Mouse (Mus musculus): ENCODE measurements around the gene Prkar2b.
"Not testable (repeated sequence)": the region's sequence is repeated elsewhere in the genome, so short reads cannot be mapped to it uniquely, and the experiment has no call there.

The Prkar2b gene

DNA sequence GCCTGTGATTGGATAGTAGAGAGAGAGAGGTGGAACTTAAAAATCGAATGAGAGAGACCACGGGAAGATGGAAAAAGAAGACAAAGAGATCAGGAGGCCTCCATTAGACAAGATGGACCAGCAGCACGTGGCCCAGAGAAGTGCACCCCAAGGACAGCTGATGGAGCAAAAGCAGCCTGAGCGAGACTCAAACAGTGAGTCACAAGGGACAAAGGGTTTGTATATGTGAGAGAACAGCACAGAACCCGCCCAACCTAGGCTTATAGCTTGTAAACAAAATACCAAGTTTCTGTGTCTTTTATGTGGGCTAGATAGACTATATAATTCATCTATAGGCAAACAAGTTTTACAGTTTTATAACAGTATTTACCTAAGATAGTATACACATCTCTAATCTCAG, 50.0 kb downstream of the Prkar2b start:
- in situ Hi-C loops (cut with MboI, MseI) = no loop called here

DNA sequence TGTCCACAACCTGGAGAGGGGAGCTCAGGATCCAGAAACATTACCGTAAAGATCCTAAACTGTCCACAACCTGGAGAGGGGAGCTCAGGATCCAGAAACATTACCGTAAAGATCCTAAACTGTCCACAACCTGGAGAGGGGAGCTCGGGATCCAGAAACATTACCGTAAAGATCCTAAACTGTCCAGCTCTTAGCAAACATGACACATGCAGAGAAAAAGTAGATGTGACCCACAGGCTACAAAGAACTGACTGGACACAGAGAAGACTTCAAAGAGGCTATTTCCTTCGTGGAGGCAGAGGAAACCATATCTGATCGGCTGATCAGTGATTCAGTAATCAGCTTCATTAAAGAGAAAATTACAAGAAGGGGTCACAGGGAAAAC, 51.1 kb downstream of the Prkar2b start:
- in situ Hi-C loops (cut with MboI, MseI) = not testable (repeated sequence)

DNA sequence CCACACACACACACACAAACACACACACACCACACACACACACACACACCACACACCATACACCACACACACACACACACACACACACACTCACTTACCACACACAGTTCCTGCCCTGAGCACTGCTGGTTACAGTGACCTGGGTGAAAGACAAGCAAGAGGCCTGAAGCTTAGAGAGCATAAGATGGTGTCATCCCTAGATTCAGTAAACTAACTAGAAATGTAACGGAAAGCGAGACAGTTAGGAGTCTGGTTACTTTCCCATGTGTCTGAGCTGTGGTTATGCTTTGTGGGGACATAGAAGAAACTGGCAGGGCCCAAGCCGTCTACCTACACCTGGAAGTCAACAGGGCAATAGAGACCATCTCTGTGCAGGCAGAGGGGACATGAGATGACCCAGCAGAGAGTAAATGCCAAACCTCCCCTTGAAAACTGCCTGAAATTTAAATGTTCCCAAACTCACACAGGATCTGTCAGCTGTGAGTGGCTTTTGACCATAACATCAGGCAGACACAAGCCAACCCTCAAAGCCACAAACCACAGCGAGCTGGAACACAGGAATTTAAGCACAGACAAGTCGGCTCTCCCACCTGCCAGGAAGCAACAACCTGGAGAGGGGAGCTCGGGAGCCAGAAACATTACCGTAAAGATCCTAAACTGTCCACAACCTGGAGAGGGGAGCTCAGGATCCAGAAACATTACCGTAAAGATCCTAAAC, 51.7 kb downstream of the Prkar2b start:
- in situ Hi-C loops (cut with MboI, MseI) = no loop called here

DNA sequence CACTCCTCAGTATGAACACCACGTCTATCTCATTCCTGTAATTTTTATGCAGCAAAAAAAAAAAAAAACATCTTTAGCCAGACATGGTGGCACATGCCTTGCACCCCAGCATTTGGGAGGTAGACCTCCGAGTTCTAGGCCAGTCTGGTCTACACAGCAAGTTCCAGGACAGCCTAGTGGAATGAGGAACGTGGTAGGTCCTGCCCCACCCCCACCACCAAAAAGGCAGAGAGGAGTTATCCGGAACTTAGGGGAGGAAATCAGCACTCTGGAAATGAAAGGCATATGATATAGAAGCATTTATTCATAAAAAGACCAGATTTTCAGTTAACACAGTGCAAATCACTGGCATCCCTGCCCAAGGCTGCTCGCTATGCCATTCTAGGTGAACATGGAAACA, 52.4 kb downstream of the Prkar2b start:
- in situ Hi-C loops (cut with MboI, MseI) = no loop called here

DNA sequence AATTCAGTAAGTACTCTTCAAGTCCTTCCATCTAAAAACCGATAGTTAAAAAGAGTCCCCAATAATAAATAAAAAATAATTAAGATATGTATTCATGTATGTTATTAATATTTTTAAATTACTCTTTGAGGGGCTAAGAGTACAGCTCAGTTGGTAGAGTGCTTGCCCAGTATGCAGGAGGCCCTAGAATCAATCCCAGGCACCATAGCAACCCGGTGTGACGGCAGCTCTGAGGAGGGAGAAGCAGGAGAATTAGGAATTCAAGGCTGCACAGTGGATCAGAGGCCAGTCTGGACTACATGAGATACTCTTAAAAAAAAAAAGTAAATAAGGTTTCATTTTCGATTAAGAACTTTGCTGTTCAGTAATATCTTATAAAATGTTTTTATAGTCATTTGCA, 53.5 kb downstream of the Prkar2b start:
- in situ Hi-C loops (cut with MboI, MseI) = no loop called here

DNA sequence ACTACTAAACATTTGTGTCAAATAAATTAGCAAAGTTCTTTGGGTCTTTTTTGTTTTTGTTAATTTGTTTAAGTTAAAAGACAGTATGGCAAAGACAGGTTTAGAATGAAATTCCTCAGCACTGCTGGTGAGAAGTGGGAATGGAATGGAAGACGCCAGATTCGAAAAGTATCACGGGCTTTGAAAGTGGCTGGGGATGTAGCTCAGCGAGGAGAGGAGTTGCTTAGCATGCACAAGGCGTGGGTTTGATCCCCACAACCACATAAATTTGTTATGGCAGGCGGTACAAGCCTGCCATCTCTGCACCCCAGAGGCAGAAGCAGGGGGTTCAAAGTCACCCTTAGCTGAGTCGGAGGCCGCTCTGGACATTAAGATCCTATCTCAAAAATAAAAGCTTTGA, 54.1 kb downstream of the Prkar2b start:
- in situ Hi-C loops (cut with MboI, MseI) = no loop called here

DNA sequence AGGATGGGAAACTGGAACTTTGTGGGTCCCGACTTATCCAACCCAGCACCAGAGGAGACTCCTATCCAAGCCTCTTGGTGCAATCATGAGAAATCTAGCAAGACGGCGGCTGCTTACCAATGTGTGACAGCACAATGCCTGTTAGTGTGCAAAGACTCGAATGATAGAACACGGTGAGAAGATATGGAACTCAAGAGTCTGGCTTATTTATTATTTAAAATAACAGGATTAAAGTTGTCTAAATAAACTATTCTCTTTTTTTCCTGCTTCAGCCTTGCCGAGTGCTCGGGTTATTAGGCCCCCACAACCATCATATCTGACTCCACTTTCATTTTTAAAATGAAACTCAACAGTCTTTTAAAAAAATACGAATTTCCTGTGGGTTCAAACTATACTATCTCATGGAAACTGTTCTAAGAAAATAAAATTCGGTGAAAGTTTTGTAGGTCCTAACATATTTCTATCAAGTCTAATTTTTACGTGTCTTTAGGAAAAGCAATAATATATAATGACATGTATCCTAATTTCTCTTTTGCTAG, 54.6 kb downstream of the Prkar2b start:
- in situ Hi-C loops (cut with MboI, MseI) = no loop called here

DNA sequence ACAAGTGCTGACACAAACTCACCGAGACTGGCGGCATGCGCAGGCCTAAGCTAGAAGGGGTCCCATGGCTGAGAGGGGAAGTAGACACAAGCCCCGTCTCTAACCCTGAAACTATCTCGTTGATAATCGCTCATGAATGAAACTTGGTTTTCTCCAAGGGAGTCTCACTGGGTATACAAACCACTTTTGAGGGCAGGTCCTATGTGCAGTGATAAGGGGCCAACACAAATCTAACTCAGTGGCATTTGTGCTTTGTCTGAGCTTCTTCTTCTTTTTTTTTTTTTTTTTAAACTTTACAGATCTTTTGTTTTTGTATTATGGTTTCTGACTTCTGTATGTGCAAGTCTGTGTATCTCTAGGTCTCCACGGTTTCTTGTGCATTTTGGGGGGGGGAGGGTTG, 60.6 kb downstream of the Prkar2b start:
- in situ Hi-C loops (cut with MboI, MseI) = no loop called here

DNA sequence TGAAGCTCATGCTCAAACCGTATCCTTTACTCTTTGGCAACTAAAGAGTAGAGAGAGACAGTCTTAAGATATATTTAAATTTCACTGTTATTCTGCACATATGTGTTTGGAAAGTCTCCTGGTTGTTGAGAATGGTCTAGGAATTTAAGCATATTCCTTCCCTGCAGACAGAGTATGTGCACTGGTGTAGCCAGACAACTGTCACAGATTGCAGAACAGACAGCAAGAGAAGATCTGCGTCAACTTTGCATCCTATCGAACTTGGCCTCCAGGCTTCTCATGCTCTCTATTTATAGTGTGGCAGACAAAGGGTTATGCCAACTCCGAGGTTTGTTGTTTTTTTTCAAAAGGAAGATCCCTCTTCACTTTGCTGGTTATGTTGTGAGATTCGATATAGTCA, 62.4 kb downstream of the Prkar2b start:
- in situ Hi-C loops (cut with MboI, MseI) = no loop called here

DNA sequence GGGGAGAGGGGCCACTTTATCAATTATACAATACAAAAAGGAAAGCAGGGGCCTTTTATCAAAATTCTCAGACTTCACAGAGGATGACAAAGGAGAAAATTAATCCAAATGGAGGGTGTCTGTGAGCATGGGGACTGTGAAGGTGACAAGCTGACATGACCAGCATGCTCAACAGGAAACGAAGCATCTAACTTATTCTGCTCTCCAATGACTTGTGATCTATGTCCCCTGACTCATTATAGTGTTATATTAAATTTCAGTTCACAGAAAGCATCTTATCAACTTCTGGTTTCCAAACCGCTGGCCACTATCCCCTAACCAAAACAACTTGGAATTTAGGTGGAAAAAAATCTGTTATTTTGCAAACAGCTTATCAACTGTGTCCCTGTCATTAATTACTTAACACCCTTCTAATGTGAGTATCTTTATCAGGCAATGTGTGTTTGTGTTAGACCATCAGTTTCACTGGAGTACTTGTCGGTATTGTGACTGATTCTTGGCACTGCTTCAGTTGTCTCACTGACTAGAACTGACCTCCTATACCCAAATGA, 63.7 kb downstream of the Prkar2b start:
- in situ Hi-C loops (cut with MboI, MseI) = no loop called here

DNA sequence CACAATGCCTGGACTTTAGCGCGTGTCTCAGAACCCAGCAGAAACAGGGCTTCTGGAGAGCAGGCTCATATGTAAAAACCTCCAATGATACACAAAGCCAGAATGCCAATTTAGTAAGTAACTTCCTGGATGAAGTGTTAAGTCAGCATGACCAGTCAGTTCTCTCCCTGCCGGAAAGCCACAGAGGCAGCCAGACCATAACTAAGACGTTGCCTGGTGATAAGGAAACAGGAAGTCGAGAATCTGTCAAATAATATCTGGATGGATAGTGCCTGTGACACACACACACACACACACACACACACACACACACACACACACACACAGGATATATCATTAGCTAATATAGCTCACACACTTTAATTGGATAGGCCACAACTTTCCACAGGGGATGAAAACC, 64.2 kb downstream of the Prkar2b start:
- in situ Hi-C loops (cut with MboI, MseI) = no loop called here

DNA sequence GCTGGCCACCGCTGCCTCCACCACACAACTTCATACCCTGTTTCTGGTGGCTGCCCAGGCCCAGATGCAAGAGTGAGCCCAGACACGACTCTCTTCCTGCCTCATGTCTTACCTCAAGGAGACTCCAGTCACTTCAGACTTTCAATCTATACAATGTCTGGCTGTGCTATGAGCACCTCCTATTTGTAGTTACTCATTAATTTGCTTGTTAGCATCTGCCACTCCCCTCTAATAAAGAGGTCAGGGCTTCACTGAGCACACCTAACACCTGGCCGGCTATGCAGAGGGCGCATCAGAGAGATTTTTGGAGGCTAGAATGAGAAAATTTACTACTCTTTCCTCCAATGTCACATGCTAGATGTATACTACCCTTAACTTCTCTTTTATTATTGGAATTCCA, 70.5 kb downstream of the Prkar2b start:
- in situ Hi-C loops (cut with MboI, MseI) = no loop called here

DNA sequence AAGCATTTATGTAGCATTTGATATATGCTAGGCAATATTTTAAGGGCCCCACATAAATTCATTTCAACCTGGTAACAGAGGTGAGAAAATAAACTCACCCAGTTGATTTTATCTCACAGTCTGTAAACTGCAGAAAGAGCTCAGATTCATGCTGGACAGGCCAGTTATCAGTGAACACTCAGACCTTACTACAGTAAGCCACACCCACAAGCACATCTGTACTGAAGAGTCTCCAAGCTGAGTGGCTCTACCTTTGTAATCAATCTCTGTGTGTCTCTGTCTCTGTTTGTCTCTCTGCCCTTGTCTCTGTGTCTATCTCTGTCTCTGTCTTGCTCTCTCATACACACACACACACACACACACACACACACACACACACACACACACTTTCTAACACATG, 71.4 kb downstream of the Prkar2b start:
- in situ Hi-C loops (cut with MboI, MseI) = no loop called here

DNA sequence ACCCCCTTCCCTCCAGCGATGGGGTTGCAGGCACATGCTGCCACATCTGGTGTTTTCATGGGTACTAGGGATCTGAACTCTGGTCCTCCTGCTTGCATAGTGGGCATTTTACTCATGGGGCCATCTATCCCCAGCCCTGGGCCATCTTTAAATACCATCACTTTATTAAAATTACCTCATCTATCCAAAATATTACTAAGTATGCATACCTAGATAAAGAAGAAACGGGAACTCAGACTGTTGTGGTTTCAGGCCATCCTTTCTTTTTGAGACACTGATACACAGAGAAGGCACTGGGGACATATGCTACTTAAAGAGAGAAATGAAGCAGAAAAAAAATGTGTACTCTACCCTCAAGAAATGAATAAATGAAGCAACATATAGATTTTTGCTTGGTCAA, 74.6 kb downstream of the Prkar2b start:
- in situ Hi-C loops (cut with MboI, MseI) = no loop called here

DNA sequence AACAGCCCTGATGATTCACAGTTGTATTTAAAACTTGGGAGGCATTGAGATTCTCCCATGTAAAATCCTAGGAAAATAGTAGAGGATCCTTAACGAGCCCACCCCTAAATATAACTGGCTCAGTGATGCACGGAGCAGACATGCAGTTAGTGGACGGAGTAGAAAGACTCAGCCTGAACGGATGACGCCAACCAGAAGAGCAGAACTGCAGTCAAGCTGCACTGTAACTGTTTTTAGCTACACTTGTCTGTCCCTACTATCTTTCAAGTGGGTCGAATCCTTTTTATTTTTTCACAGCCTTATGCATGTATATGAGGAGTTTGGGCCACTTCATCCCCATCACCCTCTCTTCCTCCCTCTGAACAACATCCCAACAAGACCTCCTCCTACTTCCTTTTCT, 75.4 kb downstream of the Prkar2b start:
- in situ Hi-C loops (cut with MboI, MseI) = no loop called here

DNA sequence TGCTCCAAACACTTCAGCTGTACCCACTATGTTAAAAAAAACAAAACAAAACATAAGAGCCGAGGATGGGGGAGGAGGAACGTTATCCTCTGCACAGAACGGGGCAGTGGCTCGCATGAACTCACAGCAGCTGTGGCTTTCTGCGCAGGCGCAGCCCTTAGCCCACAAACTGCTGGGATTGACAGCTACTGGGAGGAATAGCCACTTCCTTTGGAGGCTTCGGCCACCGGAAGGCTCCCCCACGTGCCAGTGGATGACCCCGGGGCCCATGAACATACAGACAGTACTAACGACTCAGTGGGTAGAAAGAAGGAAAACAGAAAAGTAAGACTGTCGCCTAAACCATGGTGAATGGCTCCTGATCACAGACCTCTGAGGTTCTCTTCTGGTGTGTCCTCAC, 76.4 kb downstream of the Prkar2b start:
- in situ Hi-C loops (cut with MboI, MseI) = no loop called here

DNA sequence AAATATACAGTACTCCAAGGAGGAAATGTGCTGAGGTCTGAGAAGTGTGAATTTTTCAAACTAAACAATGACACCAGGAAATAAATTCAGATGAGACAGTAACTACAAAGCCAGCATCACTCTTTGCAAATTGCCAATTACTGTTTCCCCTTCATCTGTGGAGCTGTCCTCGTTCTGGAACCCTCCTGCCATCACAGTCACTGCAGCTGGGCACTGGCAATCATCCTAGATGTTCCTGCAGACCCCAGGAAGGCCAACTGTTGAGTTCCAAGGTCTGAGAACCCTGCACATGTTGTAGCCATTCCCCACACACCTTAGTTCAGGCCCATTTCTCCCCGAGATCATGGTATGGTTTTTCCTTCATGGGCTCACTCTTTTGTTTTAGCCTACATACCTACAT, 76.9 kb downstream of the Prkar2b start:
- in situ Hi-C loops (cut with MboI, MseI) = no loop called here

DNA sequence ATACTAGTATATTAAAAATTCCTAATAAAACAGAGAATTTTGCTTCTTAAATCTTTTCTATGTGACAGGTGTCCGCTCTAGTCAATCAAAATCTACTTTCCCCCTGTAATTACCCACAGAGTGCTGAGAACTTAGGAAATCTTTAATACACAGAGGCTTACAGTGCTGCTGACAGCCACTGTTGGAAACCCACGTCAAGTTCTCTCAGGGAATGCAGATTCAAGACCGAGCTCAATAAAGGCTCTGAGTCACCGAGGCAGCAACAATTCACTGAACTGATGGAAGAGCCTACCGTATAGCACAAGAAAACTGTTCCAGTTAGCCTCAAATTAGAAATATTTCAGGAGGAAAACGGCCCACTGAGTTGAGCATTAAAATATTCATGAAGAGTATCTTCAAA, 77.3 kb downstream of the Prkar2b start:
- in situ Hi-C loops (cut with MboI, MseI) = no loop called here

DNA sequence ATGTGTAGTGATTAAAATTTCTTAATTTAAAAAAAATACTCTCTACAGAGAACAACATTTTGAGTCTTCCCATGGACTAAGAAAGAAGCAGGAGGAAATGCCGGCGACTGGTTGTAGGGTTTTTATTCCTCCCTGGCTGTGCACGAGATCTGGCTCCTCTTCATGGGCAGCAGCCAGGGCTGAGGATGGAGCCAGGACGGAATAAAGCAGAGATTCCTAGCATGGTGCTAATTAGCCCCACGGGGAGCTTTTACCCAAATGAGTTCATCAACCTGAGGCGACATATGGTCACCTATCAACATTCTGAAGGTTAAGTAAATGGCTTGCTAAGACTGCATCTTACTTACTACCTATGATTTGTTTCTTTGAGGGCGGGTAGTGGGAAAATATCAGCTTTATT, 77.9 kb downstream of the Prkar2b start:
- in situ Hi-C loops (cut with MboI, MseI) = no loop called here

DNA sequence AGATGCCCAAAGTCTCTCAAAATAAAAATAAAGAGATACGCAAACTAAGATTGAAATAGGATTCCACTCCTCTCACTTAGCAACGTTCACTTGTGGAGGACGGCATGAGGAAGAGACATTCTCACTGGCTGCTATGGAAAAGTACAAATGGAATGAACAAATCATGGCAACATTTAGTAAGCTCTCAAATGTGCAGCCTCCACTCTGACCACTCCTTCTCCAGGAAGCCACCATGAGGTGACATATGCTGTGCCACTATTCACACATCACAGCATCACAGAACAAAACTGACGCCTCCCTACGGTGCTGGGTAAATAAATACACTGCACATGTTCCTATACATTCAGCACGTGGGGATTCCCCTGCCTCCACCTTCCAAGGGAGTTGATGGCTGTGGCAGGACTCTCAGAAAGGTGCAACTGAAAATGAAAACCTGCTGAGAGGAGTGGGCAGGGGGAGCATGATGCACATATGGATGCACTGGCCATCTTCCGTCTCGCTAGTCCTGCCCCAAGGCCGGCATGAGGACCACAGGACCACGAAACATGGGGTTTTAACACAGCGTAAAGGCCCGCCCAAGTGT, 83.4 kb downstream of the Prkar2b start:
- in situ Hi-C loops (cut with MboI, MseI) = no loop called here

DNA sequence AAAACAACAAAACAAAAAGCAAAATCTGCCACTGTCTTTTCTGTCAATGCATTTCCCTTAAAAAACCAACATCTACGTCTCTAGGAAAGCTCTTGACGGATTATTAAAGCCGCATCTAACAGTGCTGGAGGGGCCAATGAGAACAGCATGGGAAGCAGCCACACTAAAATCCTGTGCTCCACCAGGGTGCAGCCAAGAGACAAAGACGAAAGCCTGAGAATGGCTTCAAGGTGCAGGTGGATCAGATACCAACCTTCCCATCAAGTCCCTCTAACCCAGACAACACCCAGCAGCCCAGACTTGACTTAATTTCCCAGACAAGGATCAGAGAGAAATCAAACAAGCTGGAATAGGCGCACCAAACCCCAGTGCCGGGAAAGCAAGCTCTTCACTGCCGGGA, 84.6 kb downstream of the Prkar2b start:
- in situ Hi-C loops (cut with MboI, MseI) = no loop called here

DNA sequence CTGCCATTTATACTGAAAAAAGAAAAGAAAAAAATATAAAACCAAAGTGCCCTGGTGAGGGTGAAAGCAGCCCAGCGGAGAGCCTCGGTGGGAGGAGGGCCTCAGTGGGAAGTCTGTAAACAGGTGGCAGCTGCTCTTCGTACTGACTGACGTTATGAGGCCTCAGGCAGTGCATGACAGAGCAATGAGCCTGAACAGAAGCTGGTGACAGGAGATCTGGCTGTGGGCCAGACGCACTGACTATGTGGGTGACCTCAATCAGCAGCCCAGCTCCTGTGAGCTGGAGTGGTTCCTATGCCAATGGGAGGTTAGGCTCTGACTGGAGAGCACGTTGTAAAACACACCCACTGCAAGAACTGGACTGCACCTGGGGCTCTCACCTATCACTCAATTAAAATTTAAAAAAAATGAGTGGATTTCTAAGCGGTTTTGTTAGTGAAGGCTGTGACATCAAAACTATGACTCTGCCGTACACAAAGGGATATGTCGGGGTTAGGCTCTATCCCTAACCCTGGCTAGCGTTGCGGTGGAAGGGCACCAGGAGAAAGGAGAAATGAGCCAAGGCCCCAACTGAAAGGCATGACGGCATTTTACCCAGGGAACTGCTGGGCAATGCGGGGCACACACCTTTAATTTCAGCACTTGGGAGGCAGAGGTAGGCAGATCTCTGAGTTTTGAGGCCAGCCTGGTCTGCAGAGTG, 87.5 kb downstream of the Prkar2b start:
- in situ Hi-C loops (cut with MboI, MseI) = no loop called here

DNA sequence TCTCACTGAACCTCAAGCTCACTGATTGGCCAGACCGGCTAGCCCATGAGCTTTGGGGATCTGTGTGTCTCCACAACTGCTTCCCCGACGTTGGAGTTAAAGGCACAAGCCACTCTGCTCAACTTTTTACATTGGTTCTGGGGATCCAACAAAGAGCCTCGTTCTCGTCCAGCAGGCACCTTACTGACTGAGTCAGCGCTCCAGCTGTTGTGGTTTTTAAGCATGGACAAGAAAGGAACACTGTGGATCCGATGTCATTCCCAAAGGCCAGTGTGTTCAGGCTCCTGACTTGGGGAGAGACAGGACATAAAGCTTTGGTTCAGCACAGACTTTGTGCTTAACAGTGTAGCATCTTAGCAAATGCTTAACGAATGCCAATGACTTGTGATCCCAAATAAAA, 89.5 kb downstream of the Prkar2b start:
- in situ Hi-C loops (cut with MboI, MseI) = no loop called here

Measured in T-helper 1 cell (primary cell).